Mouse (Mus musculus) CD4-positive helper T cell, adult 2 months (primary cell): Measurements from ENCODE around the gene Calm3.

Source experiments
- DNase-seq: peaks from one replicate; pipeline ENCODE4 v3.0.0-alpha.2; 2012; ENCODE audit warnings: low read depth, missing footprints, low spot score

Gene Calm3

DNA sequence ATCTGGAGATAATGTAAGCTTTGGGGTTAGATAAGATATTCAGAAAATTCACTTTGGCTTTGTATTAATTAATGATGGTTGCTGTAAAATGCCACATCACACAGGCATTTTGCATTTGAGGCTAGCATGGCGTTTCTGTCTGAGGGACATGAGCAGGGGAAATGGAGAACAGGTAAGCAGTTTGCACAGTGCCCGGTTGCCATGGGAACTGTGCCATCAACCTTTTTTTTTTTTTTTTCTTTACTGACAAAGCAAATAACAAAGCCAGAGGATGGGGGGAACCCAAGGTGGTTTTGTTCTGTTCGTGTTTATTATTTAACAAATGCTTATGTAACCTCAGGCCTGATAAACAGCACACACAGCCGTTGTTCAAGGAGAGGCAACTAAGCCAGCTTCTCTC lies 18.9 kb upstream of the Calm3 start:
- DNase-seq = no peak

DNA sequence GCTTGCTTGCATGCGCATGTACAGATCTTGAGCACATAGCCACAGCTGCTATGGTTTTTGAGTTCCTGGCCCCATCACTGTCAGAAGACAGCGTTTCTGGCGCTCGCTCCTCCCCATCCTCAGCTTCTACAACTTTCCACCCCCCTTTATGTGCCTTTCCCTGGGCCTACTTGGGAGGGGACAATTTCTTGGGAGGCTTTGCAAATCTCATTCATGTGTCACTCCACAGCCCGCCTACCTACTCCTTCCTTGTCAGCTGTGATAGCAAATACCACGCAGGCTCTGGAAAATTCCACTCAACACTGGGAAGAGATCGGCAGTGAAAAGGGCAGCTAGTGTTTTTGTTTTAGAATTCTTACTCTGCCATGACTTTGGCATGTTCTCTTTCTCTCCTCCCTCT lies 16.4 kb upstream of the Calm3 start:
- no peak for DNase-seq

GRCm38 (mm10) chr7:16938117-16938791 lies 14.3 kb upstream of the Calm3 start:
- DNase-seq = no peak

DNA sequence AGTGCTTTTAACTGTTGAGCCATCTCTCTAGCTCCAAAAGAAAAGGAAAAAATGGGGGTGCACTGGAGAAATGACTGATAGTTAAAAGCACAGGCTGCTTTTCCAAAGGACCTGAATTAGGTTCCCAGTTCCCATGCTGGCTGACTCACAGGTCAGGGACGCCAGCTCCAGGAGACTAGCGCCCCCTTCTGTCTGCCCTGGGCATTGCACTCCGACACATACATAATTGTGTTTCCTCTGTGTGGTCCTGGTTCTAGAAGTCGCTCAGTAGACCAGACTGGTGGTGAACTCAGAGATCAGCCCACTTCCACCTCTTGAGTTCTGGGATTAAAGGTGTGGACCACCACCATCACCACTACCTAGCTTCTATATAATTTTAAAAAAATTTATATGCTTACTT lies 13.4 kb upstream of the Calm3 start:
- DNase-seq = no peak

DNA sequence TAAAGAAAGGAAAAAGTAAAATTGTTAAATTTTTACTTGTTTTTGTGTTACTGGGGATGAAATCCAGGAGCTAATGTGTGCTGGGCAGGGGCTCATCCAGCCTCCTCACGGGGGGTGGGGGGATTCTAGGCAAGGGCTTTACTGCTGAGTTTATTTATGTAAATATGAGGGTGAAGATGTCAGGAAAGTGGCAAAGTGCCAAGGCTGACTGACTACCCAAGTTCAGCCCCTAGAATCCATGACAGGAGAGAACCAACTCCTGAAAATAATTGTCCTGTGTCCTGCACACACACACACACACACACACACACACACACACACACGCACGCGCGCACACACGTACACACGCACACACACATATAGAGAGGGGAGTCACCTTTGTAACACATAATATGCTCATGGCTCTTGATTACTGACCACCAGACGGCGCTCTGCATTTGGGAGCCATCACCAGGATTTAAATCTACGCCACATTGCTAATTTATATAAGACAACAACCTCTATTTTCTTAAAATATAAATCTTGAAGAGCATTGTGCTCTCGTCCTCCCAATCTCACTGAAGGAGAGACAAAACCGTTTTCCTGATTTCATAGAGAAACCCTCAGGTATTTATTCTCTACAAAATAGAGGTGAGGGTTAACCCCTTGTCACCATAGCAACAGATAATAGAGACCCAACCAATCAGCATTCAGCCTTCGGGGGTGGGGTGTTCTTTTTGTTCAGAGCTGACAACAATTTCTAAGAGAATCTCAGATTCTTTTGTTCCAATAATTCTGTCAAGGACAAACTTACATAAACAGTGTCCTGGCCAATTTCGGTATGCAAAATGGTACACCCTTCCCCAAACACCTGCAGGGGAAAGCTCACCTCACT lies 9.0 kb upstream of the Calm3 start:
- peak; percentile 73 for DNase-seq

DNA sequence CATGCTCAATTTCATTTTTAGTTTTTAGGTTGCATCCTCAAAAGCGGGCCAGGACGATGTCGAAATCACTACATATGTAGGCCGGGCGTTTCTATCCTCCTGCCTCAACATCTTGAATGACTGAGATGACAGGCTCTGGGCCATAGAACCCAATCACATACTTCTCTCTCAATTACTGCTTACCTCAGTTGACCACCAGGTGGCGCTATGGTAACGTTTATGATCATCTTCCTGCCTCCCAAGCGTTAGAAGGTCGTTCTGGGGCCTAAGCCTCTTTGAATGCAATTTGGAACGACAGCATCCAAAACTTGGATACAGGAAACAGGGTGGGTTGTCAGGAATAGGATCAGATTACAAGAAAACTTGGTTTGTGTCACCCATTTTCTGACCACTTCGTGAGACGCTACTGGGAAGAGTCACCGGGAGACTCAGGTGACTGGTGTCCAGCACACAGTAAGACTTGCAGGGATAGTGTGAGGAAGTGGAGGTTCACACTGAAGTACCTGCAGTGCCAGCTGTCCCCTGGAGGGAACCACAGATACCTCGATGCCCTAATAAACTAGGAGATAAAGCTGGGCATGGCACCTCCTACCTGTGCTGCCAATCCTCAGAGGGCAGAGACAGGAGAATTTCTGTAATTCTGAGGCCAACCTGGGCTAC lies 8.2 kb upstream of the Calm3 start:
- peak; percentile 82 for DNase-seq

GRCm38 (mm10) chr7:16930850-16931249 lies 6.9 kb upstream of the Calm3 start:
- DNase-seq = peak; percentile 72

DNA sequence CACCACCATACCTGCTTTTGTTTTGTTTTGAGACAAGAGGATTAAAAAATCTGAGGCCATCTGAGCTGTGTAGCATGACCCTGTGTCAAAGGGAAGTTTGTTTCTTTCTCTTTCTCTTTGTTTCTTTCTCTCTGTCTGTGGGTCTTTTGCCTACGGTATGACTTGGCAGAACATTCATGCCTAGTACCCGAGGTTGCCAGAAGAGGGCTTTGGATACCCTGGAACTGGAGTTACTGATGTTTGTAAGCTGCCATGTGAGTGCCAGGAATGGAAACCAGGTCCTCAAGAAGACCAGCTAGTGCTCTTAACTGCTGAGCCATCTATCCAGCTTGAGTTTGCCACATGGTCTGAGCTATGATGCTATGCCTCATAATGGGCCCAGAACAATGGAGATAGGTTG lies 4.4 kb upstream of the Calm3 start:
- no peak for DNase-seq

- no peak for DNase-seq
Measured at GRCm38 (mm10) chr7:16923283-16924036, 454 bp downstream of the Calm3 start.

GRCm38 (mm10) chr7:16922360-16922973 lies 1.4 kb downstream of the Calm3 start:
- DNase-seq = no peak

- DNase-seq = no peak
Measured at GRCm38 (mm10) chr7:16921881-16922335, 2.0 kb downstream of the Calm3 start.

DNA sequence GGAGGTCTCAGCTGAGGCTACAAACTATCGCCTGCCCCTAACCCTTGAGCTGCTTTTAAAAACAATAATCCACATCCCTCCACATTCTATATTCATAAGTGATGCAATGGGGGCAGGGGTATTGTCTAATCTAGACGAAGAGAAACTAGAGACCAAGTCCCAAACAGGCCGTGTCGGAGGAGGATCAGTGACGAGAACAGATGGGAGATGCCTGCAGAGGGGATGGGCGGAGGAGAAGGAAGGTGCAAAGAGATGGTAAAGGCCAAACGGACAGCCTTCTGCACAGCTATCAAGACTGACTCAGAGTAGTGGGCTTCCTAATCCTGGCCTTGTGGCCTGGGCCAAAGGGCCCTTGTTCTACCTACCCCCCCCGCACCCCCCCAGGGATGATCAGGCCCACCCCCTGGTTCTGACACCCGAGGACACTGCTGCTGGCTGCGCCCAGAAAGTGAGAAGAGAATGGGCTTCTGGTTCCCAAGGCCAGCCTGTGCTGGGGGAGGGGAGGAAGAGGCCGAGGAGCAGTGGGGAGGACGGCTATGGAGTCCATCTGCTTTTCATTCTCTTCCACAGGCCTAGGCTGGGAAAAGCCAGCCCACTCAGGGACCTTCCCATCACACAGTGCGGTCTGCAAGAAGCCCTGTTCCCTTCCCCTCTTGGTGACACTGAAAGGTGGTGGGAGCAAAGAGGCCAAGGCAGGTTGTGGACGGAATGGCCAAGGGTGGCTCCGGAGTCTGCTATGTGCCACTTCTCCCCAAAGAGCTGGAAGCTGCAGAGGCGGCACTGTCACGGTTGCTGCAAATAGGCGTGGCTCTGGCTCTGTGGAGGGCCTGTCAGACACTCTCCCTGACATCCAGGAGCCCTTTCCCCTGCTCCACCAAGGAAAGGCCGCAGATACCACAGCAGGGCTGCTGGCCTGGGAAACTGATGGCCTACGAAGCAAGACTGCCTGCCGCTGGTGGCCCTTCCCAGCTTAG lies 2.8 kb downstream of the Calm3 start:
- DNase-seq = no peak

GRCm38 (mm10) chr7:16920150-16920579 lies 3.7 kb downstream of the Calm3 start:
- no peak for DNase-seq

DNA sequence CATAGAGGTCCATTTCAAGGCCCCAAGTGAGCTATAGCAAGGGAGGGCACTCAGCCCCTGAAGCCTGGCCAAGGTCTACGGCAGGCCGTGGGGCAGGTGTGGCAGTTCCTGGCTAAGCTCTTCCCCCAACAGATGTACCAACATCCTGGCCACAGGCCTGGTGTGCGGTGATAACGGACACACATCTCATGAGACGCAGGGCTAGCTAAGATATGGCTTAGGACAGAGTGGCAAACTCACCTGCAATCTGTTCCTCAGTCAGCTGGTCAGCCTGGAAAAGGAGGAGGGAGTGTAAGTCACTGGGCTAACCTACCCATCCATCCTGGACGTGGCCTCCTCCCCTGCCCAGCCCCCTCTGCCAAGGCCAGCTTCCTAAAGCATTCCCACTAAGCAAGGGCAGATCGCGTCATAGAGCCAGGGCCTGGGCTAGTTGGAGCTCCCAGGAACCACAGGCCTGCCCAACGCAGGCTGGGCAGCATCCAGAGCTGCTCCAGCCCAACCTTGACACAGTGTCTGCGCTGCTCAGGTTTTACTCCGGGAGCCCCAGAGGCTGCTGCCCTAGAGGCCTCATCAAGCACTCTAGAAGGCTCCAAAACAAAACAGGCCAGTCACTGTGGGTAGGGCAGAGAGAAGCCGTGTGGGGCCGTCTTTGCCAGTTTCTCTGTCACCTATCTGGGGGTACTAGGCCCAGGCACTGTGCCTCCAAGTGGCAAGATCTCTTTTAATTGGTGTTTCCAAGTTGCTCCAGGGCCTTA lies 4.3 kb downstream of the Calm3 start:
- DNase-seq = no peak

DNA sequence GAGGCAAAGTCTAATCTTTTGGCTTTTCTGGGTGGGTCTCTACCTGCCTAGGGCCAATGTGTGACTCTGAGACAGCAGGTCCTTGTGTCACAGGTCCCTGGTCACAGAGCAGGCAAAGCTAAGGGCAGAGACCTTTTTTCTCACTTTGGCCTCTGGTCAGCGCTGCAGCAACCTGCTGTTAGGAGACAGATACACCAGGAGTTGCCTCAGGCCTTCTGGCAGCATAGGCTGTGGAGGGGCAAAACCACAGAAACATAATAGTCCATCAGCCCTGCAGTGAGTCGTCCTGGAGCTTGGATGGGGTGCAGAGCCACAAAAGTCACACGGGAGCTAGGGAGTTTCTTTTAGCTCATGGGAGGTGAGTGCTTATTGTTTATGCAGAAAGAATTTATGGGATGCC lies 5.2 kb downstream of the Calm3 start:
- no peak for DNase-seq

DNA sequence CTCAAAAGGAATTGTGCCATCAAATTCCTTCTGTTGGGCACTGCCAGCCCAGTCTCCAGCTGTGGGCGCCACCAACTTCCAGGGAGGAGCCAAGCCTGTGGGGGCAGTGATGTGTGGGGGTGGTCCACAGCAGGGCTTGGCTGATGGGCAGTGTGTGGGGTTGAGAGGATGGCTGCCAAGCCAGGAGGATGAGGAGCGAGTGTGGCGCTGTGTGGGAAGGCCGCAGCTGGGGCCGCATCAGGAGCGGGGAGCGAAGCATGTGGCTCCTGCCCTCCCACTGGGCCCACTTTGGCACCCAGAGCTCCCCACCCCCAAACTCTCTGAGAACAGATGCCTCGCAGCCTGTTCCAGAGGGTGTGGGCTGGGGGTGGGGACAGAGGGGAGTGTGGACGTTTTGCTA lies 5.9 kb downstream of the Calm3 start:
- DNase-seq = no peak

DNA sequence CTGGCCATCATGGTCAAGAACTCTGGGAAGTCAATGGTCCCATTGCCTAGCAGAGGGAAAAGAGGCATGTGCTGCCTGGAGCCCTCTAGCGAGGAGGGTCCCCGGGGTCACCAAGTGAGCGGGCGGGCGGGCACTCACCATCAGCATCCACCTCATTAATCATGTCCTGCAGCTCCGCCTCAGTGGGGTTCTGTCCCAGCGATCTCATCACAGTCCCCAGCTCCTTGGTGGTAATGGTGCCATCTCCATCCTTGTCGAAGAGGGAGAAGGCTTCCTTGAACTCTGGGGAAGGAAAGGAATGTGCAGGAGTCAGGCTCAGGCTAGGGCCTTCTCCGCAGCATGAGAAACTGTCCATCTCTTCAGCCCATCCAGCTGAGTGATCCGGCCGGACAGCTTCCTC lies 6.5 kb downstream of the Calm3 start:
- no peak for DNase-seq

DNA sequence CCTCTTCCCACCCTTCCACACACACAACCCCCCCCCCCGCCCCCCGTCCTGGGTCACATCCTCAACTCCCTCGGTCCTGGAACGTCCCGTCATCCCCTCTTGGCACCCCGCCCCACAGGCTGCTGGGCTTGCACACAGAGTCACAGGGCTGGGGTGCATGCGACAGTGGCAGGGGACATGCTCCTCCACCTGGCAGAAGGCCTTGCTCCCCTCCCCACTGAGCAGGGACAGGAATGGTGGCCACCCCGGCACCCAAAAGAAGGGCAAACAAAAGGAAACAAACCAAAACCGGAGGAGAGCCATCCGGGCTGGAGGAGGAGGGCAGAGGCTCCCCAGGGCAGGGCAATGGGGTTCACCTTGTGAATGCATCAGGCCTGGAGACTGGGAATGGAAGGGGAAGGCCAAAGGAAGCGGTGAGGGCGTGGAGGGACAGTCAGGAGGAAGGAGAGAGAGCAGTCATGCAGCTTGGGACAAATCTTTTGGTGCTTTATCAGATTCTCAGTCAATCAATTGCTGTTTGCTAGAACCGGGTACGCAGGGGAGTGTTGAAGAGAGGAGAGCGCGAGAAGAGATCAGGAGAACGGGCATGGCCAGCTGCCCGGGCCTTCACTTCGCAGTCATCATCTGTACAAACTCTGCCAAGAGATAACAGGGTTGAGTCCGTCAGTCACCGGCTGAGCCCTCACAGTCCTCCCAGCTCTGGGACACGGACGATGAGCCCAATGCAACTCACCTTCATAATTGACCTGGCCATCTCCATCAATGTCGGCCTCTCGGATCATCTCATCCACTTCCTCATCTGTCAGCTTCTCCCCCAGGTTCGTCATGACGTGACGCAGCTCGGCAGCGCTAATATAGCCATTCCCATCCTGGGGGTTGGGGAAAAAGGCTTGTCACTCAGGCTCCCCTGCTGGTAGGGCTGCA lies 7.3 kb downstream of the Calm3 start:
- DNase-seq = no peak
